Mouse (Mus musculus) hindbrain, embryonic 13.5 days (tissue): ENCODE measurements around the gene Sowaha. TPM values are rescaled to one million over a fixed set of nuclear protein-coding genes. Genes with fewer than 3 reads are reported as not detected.
"Not testable (repeated sequence)": the region's sequence is repeated elsewhere in the genome, so short reads cannot be mapped to it uniquely, and the experiment has no call there.

Experiments
- ATAC-seq: fragments of 200-750 bp; cut with Nextera tagmentation; 2 replicates; pipeline ENCODE4 v1.8.0; 2017; ENCODE audit warnings: moderate TSS enrichment; ENCODE audit not compliant: low FRiP score
- H3K27ac ChIP-seq: fragments of 300-500 bp; sonication (generic); 2 replicates; pipeline ENCODE4 v1.5.1; 2015; ENCODE audit warnings: inconsistent platforms, mild to moderate bottlenecking, moderate library complexity
- H3K27me3 ChIP-seq: fragments of 300-500 bp; sonication (generic); 2 replicates; pipeline ENCODE4 v1.6.1; 2015; ENCODE audit warnings: mild to moderate bottlenecking, inconsistent platforms
- H3K36me3 ChIP-seq: fragments of 300-500 bp; sonication (generic); 2 replicates; pipeline ENCODE4 v1.6.1; 2015; ENCODE audit warnings: mild to moderate bottlenecking, inconsistent platforms
- H3K4me1 ChIP-seq: fragments of 300-500 bp; sonication (generic); replicated peaks from 2 replicates; pipeline ENCODE4 v1.6.1; 2015; ENCODE audit warnings: inconsistent platforms
- H3K4me2 ChIP-seq: fragments of 300-500 bp; sonication (generic); 2 replicates; pipeline ENCODE4 v1.6.1; 2015; ENCODE audit warnings: inconsistent platforms, mild to moderate bottlenecking, moderate library complexity
- H3K4me3 ChIP-seq: fragments of 300-500 bp; sonication (generic); 2 replicates; pipeline ENCODE4 v1.5.1; 2015; ENCODE audit warnings: mild to moderate bottlenecking, inconsistent platforms
- H3K9ac ChIP-seq: fragments of 300-500 bp; sonication (generic); 2 replicates; pipeline ENCODE4 v1.6.1; 2015; ENCODE audit warnings: mild to moderate bottlenecking, inconsistent platforms
- H3K9me3 ChIP-seq: fragments of 300-500 bp; sonication (generic); 2 replicates; pipeline ENCODE4 v1.6.1; 2016; ENCODE audit warnings: inconsistent platforms
- WGBS: fragments of 180-500 bp; shearing (Covaris S2); methylation state at CpG from one replicate; pipeline ENCODE4 v1.1.7; 2015; 5-methylcytosine and 5-hydroxymethylcytosine counted together
- polyA plus RNA-seq: library from polyadenylated mRNA; unstranded; fragments of >200 nt; fragmentation: Nextera tagmentation; extraction: Ambion mirVana; gene quantifications from 2 replicates; pipeline ENCODE4 v1.2.1, GENCODE M21; 2015

Sowaha gene
- polyA plus RNA-seq, 1 experiment from 2014 or later = 0.55 TPM

- no peaks in the 10 kb centered on the region for H3K4me1 ChIP-seq
- no peak overlapping the region for H3K27ac ChIP-seq
- no peak overlapping the region for H3K4me3 ChIP-seq
- 0 out of 2 replicates have a peak, but pooled peaks cover 3% of the 10 kb centered on the region for H3K27me3 ChIP-seq
- no peak for ATAC-seq
- WGBS = 39% methylated on average over 6 of the region's 6 CpGs
- H3K9ac ChIP-seq = no peak overlapping the region
- H3K9me3 ChIP-seq = no peaks in the 10 kb centered on the region
- no peaks in the 10 kb centered on the region for H3K36me3 ChIP-seq
- no peak overlapping the region for H3K4me2 ChIP-seq
Observed at GRCm38 (mm10) chr11:53443861-53444260, 36.2 kb downstream of the Sowaha start.

DNA sequence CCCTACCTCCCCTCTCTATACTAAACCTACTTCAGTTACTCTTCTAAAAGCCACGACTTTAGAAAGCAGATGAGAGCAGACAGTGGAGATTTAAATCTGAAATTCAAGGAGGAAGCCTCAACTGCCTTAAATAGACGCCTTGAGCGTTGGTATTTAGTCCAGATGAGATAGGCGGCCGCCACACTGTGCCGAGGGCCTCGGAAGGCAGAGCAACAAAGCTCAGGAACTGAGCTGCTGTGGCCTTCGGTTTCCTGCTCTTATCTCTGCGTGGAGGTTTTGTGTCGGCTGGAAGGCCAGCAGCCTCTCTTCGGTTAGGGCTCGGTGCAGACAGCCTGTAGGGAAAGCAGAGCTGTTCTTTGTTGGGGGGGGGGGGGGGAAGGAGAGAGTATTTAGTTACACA lies 38.2 kb downstream of the Sowaha start:
- no peak for ATAC-seq
- Histone ChIP-seq H3K4me2 (no peak overlapping the region), H3K4me1 (no peaks in the 10 kb centered on the region), H3K9ac (no peak overlapping the region), H3K9me3 (no peaks in the 10 kb centered on the region), H3K27me3 (0 out of 2 replicates have a peak, but pooled peaks cover 3% of the 10 kb centered on the region), H3K27ac (0 out of 2 replicates have a peak overlapping the region, but pooled peaks have one; percentile 23), H3K36me3 (peaks cover 3% of the 10 kb centered on the region; the same call in 1 of the 2 replicates), H3K4me3 (no peak overlapping the region)
- 63% methylated on average over 12 of the region's 12 CpGs for WGBS

DNA sequence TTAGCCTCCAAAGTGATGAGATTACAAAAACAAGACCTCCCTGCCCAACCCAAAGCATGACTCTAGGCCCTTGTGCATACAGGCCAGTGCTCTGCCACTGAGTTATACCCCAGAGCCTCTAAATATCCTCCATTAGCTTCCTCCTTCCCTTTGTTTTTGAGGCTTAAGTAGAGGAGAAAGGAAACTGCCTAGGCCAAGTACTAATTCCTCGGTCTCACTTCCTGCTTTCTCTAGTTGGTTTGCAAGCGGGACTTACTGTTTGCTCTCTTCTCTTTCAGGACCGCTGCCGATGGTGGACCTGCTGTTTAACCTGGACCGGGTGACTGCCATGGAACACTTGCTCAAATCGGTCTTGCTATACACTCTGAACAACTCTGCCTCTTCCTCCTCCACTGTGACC lies 43.7 kb downstream of the Sowaha start:
- Histone ChIP-seq H3K9ac (no peak overlapping the region), H3K9me3 (no peaks in the 10 kb centered on the region), H3K36me3 (peaks cover 3% of the 10 kb centered on the region; the same call in 1 of the 2 replicates), H3K4me1 (peaks cover 6% of the 10 kb centered on the region; the same call in 1 of the 2 replicates), H3K4me3 (no peak overlapping the region), H3K27me3 (no peaks in the 10 kb centered on the region), H3K27ac (no peak overlapping the region), H3K4me2 (no peak overlapping the region)
- WGBS = 85% methylated on average over 6 of the region's 6 CpGs
- ATAC-seq = no peak

- no peak overlapping the region for H3K4me2 ChIP-seq
- H3K4me1 ChIP-seq = peaks cover 6% of the 10 kb centered on the region; the same call in 1 of the 2 replicates
- no peak overlapping the region for H3K4me3 ChIP-seq
- WGBS = 88% methylated on average over 8 of the region's 8 CpGs
- no peaks in the 10 kb centered on the region for H3K9me3 ChIP-seq
- H3K9ac ChIP-seq = no peak overlapping the region
- peaks cover 3% of the 10 kb centered on the region; the same call in 1 of the 2 replicates for H3K36me3 ChIP-seq
- no peaks in the 10 kb centered on the region for H3K27me3 ChIP-seq
- ATAC-seq = no peak
- no peak overlapping the region for H3K27ac ChIP-seq
Observed at GRCm38 (mm10) chr11:53435504-53435903, 44.6 kb downstream of the Sowaha start.

- H3K27ac ChIP-seq = no peak overlapping the region
- H3K4me1 ChIP-seq = peaks cover 17% of the 10 kb centered on the region
- no peak overlapping the region for H3K4me3 ChIP-seq
- H3K27me3 ChIP-seq = no peaks in the 10 kb centered on the region
- ATAC-seq = no peak
- peaks cover 13% of the 10 kb centered on the region for H3K36me3 ChIP-seq
- no peak overlapping the region for H3K4me2 ChIP-seq
- 71% methylated on average over 6 of the region's 6 CpGs for WGBS
- H3K9ac ChIP-seq = no peak overlapping the region
- H3K9me3 ChIP-seq = no peaks in the 10 kb centered on the region
Observed at GRCm38 (mm10) chr11:53433057-53433456, 47.0 kb downstream of the Sowaha start.

DNA sequence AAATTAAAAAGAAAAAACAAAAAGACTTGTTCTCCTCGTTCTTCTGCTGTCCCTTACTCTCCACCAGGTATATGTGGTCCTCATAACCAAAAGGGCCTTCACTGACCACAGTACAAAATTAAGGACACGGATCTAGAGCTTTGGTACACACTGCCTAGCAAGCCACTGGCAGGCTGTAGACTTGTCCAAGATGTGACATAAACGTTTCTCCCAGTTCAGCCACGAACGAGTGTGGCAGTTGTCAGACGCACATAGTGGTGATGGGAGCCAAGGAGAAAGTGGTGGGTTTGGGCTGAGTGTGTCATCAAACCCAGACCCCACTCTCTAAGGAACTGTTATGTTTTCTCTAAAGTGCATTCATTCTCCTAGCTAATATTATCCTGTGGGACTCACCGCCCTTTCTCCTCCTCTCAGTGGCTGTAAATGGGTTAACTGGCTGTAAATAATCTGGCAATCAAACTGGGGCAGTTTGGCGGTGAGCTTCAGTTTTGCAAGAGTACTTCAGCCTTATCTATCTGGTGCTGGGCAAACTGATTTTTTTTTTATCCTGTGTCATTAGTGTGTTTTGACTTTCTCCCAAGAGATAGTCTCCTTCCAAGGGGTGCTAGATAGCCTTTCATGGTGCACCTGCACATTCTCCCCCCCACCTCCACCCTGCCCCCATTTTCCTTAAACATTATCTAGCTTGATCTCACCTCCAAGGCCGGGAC lies 48.6 kb downstream of the Sowaha start:
- peak; percentile 55 for ATAC-seq
- Histone ChIP-seq H3K27me3 (no peaks in the 10 kb centered on the region), H3K36me3 (peaks cover 13% of the 10 kb centered on the region), H3K27ac (peak overlapping the region; percentile 81), H3K4me3 (peak overlapping the region; percentile 87), H3K9ac (peak overlapping the region; percentile 40), H3K9me3 (no peaks in the 10 kb centered on the region), H3K4me1 (peaks cover 17% of the 10 kb centered on the region), H3K4me2 (peak overlapping the region; percentile 94)
- 18% methylated on average over 9 of the region's 9 CpGs for WGBS

GRCm38 (mm10) chr11:53430670-53431346 lies 49.3 kb downstream of the Sowaha start, which contains the start of the genes Uqcrq and Gdf9:
TSS of gene Uqcrq (minus strand) at chr11:53430831.
TSS of gene Gdf9 (plus strand) at chr11:53431023.
- WGBS = under 1% methylated on average over 44 of the region's 44 CpGs
- H3K4me1 ChIP-seq = peaks cover 17% of the 10 kb centered on the region

GRCm38 (mm10) chr11:53430300-53430669 lies 49.8 kb downstream of the Sowaha start:
- Histone ChIP-seq H3K4me3 (peak overlapping the region; percentile 87), H3K9me3 (no peaks in the 10 kb centered on the region), H3K27ac (peak overlapping the region; percentile 87), H3K9ac (peak overlapping the region; percentile 92), H3K36me3 (peaks cover 13% of the 10 kb centered on the region), H3K27me3 (no peaks in the 10 kb centered on the region), H3K4me2 (peak overlapping the region; percentile 94), H3K4me1 (peaks cover 17% of the 10 kb centered on the region)
- under 1% methylated on average over 34 of the region's 34 CpGs for WGBS
- peak; percentile 74; the same call in 1 of the 2 replicates for ATAC-seq

More at GRCm38 (mm10) chr11:53430670-53431346, 49.3 kb downstream of the Sowaha start, which contains the start of the genes Uqcrq and Gdf9:
- Histone ChIP-seq H3K27me3 (no peaks in the 10 kb centered on the region), H3K36me3 (peaks cover 13% of the 10 kb centered on the region), H3K4me3 (peak within 1 kb of the TSS; percentile 87), H3K9me3 (no peaks in the 10 kb centered on the region), H3K27ac (peak within 1 kb of the TSS; percentile 87), H3K9ac (peak within 1 kb of the TSS; percentile 92), H3K4me2 (peak within 1 kb of the TSS; percentile 94)
- ATAC-seq = peak; percentile 97

DNA sequence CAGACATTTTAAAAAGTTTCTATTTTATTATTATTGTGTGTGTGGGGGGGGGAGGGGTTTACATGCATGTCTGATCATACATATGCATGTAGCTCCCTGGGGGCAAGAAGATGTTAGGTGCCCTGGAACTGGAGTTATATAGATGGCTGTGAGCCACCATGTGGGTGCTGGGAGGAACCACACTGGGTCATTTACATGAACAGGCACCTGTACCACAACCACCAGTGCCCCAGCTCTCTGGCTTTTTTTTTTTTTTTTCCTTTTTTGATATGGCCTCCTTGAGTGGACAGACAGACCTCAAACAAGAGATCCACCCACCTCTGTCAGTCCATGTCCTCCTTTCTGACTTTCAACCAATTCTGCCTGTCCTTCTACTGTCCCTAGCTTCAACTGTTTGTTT lies 50.9 kb downstream of the Sowaha start:
- Histone ChIP-seq H3K4me2 (peak overlapping the region; percentile 94), H3K27ac (no peak overlapping the region), H3K9me3 (no peaks in the 10 kb centered on the region), H3K4me1 (peaks cover 17% of the 10 kb centered on the region), H3K27me3 (no peaks in the 10 kb centered on the region), H3K4me3 (peak overlapping the region; percentile 87; the same call in 1 of the 2 replicates), H3K9ac (no peak overlapping the region), H3K36me3 (peaks cover 13% of the 10 kb centered on the region)
- ATAC-seq = no peak

- no peaks in the 10 kb centered on the region for H3K9me3 ChIP-seq
- no peak overlapping the region for H3K9ac ChIP-seq
- H3K4me3 ChIP-seq = no peak overlapping the region
- no peak overlapping the region for H3K4me2 ChIP-seq
- peaks cover 17% of the 10 kb centered on the region for H3K4me1 ChIP-seq
- H3K36me3 ChIP-seq = peaks cover 13% of the 10 kb centered on the region
- no peak for ATAC-seq
- H3K27me3 ChIP-seq = no peaks in the 10 kb centered on the region
- 95% methylated on average over 5 of the region's 5 CpGs for WGBS
- H3K27ac ChIP-seq = no peak overlapping the region
Observed at GRCm38 (mm10) chr11:53428716-53429057, 51.4 kb downstream of the Sowaha start.

DNA sequence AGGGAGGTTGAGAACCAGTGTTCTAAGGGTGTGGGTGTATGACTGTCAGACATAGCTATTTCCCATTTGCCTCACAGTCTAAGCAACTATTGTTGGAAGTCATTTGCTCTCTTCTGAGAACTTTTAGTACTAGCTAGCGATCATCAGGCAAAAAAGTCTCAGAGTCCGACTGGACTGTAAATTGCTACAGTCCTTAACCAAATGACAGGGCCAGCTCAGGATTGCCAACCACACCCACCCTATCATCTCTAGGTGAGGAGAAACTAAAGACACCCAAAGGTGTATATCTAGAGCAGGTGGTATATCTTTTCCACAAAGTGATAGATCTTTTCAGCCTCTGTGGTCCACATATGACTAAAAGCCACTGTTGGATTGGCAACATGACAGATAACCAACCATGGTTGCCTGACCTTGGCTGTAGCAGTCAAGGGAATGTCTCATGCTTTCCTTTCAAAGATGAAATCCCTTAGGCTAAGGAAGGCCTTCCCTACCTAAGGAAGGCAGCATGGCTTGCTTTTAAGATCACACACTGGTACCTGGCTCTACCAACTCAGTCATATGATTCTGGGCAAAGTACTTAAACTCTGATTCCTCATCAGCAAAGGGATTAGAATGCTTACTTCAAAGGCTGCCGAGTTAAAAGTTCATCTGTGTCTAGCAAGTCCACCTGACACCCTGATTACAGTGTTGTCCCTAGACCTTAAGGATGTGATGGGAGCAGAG lies 51.9 kb downstream of the Sowaha start:
- H3K36me3 ChIP-seq = peaks cover 13% of the 10 kb centered on the region
- H3K9ac ChIP-seq = no peak overlapping the region
- H3K4me3 ChIP-seq = no peak overlapping the region
- H3K4me2 ChIP-seq = no peak overlapping the region
- H3K27ac ChIP-seq = no peak overlapping the region
- no peaks in the 10 kb centered on the region for H3K27me3 ChIP-seq
- ATAC-seq = no peak
- no peaks in the 10 kb centered on the region for H3K9me3 ChIP-seq
- 93% methylated on average over 3 of the region's 3 CpGs for WGBS
- peaks cover 17% of the 10 kb centered on the region for H3K4me1 ChIP-seq

- Histone ChIP-seq H3K36me3 (peaks cover 17% of the 10 kb centered on the region), H3K4me1 (peaks cover 17% of the 10 kb centered on the region)
- H3K4me3 ChIP-seq, H3K27ac ChIP-seq, H3K27me3 ChIP-seq, H3K4me2 ChIP-seq, H3K9me3 ChIP-seq, ATAC-seq, H3K9ac ChIP-seq: not testable (repeated sequence)
- 86% methylated on average over 3 of the region's 3 CpGs for WGBS
Observed at GRCm38 (mm10) chr11:53426914-53427313, 53.2 kb downstream of the Sowaha start.
